Mouse (Mus musculus): ENCODE measurements at regions not wholly inside any gene's neighbourhood (a gene's known extent, or its start where the extent isn't known, plus 50 kb on each side); places are given as distances from the start of the nearest gene placed in this dataset.

DNA sequence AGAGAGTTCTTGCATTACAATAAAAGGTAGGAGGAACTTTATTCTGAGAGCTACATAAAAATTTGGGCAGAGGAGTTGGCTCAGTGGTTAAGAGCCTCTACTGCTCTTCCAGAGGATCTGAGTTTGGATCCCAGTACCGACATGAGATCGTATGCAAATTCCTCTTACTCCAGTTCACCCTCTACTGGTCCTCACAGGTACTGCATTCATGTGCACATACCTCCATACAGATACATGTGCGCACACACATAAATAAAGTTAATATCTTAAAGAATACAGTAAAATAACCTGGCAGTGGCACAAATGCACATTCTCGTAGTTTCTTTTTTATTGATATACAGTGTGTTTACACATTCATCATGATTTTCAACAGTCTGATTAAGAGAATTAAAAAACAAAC, 232.4 kb downstream of the Vps13c start:
- no peak for DNase-seq (ENCODE audit: low read depth)

DNA sequence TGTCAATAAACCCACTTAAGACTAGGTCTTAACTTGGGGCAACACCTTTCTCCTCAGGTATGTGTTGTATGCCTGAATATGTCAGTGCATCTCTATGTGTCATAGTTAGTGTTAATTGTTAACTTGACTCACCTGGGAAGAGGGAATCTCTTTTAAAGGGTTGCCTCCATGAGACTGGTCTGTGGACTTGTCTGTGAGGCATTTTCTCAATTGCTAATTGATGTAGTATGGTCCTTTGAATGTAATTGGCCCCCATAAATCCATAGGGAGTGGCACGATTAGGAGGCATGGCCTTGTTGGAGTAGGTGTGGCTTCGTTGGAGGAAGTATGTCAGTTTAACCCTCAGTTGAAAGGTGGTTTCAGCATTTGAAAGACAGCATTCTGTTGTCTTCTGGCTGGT, 237.1 kb downstream of the Vps13c start:
- DNase-seq (ENCODE audit: low read depth): no peak

DNA sequence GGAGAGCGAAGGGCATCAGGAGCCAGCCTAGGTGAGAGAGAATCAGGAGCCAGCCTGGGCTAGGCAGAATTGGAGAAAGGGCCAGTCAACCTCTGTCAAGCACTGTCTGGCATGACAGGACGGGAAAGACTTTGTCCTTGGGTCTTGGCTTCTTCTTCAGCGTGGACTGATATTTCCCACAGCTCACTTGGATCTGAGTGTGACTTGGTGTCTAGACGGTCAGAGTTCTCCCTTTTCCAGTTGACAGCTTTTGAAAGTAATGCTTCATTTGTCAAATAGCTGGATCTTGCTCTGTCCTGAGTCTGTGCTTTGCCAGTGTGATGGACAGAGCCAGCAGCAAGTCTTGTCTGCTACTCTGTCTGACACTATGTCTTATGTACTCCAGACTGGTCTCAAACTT, 243.1 kb downstream of the Vps13c start:
- DNase-seq (ENCODE audit: low read depth): no peak

DNA sequence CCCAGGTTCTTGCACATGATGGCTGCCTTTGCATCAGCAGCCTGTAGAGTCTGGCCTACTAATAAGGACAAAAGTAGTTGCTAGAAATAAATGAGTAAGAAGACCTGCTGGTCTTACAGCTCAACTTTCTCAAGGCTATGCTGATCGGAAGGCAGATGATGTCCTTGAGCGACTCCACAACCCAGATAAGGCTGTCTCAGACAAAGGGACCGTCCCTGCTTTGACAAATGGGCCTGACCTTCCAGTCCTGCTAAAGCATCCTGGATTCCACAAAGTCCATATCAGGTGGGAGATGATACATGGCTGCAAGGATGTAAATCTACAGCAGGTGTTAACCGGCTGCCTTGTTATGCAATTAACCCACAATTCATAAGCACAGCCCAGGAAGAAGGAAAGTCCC, 244.8 kb downstream of the Vps13c start:
- DNase-seq (ENCODE audit: low read depth): no peak

DNA sequence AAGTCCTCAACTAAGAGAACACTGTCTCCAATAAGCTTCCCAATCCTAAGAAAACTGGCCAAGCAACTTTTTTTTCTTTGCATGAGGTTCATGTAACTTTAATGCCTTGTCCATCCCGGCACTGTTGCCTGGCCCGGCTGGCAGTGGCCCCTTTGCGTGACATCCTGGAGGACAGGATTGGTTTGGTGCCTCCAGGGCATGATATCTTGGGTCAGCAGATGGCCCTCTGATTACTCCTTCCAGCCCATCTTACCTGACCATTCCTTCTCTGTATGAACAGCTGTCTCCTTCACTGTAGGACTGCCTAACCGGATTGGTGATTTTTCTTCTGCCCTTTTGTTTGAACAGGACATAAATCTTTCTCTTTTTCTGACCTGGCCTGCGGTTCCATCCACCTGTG, 254.4 kb downstream of the Vps13c start:
- no peak for DNase-seq (ENCODE audit: low read depth)

DNA sequence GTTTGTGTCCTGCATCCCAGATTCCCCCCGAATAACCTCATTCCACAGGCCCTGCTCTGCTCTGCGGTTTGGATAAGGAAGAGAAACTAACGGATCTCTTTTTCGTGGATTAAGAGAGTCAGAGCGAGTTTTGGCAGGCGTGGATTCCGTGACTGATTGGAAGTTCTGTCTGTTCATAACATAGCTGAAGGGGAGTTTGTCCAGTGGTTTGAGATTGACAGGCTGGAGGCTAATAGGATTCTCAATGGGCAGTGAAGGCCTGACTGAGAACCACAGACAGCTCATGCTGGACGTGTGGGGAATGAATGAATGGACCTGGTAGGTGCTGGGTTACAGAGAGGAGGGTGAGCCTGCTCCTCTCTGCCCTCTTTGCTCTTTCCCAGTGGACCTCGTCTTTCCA, 269.6 kb downstream of the Vps13c start:
- no peak for DNase-seq (ENCODE audit: low read depth)

DNA sequence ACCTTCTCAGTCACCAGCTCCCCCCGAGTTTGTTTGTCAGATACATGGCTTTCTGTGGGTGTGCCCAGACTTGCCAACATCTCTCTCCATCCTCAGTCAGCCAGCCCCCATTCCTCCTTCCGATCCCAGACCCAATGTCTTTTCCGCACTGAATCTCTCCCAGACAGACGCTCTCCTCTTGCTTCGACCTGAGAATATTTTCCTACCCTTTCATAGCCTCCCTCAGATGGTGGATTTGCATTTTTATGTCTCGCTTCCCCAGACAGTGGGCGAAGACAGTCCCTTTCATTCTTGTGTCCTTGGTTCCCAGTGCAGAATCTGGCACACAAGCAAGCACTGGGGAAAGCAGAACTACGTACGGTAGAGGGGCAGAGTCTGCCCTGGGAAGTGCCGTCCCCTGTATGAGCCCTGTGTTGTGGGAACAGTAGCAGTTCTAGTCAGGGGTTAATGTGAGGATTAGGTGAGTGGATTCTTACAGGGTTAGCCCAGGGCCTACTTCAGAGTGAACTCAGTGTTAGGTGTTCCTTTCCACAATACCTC, 275.0 kb downstream of the Vps13c start:
- DNase-seq (ENCODE audit: low read depth): no peak

DNA sequence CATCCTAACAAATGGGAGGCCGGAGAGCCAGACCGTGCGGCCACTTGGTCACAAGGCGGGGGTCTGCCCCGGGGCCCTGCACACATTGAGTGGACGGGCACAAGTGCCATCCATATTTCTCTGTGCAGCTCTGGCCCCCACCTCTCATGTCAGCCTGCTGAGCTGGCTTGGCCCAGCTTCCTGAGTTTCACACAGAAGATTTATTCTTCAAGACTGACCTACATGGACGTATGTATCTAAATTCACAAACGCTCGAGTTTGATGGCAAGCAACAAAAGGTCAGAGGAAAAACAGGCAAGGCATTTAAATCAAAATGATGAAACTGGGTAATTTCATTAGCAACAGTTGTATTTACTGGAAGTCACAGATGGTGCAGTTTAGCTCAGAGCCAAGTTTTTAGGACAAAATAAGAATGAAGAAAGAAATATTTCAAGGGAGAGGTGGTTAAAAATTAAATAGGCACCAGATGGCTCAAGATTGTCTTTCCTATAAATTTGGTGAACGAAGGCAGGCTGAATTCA, 276.1 kb downstream of the Vps13c start:
- no peak for DNase-seq (ENCODE audit: low read depth)

DNA sequence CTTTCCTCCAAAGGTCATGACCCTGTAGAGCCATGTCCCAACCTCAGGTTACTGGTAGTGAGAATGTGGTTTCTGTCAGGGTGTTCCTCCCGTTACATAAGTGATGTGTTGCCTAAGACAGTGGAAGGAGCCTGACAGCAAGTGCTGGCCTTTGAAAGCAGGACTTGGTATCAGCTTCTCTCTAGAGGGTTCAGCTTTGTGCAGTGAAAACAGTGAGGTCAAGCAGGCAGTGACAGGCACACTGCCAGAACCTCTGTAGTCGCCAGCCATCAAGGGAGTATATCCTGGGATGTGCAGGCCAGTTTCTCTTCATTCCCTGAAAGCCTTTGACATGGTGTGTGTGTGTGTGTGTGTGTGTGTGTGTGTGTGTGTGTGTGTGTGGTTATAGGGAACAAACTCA, 278.1 kb downstream of the Vps13c start:
- no peak for DNase-seq (ENCODE audit: low read depth)

DNA sequence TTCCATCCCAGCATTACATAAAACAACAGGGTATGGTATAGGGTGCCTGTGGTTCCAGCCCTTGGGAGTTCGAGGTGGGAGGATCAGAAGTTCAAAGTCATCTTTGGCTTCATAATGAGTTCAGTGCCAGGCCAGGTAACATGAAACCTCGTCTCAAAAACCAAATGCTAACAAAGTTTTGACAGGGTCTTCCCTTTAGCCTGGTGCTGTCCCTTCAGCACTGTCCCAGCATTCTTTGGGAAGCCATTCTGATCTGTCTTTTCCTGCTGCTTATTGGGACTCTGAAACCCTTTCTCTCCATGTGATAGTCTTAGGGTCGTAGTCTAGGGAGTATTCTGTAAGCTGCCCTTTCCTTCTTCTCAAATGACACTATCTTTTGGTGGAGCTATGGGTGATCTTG, 282.1 kb downstream of the Vps13c start:
- DNase-seq (ENCODE audit: low read depth): no peak

DNA sequence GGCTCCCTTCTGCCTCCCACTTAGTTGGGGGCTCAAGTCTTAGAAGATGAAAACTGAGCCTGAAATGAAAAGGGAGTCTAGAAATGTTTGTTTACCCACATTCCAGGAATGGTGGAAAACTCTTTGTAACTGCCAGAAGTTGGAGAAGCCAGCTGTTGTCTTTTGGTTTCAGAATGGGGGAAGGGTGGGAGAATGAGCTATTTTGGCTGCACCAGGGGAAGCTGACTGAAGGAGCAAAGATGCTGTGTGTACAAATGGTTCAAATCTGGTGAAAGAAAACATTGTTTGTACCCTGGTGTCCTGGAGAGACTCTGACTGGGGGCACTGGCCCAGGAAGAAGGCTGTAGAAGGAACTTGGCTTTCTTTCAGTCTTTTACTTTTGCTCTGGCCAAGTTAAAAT, 291.1 kb downstream of the Vps13c start:
- DNase-seq (ENCODE audit: low read depth): peak; percentile 8

DNA sequence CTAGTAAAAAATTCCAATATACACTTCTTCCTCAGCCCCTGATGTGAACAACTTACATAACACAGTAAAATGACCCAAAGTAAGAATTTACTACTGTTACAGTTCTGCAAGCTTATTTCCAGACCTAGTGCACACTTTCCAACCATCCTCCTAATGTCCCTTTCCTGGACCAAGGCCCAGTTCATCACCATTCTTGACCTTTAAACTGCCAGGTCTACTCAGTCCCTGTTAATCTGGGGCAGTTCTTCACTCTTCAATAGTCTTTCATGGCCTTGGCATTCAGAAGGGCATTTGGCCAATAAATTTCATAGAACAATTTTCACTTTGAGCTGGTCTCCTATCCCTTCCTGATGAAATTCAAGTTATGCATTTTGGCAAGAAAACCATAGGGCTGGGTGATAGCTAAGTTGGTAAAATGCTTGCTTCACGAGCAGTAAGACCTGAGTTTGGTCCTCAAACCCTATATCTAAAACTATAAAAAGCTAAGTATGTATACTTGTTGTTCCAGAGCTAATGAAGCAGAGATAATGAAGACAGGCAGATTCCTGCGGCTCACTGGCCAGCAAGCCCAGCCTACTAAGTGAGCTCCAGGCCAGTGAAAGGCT, 295.4 kb downstream of the Vps13c start:
- DNase-seq (ENCODE audit: low read depth): no peak

DNA sequence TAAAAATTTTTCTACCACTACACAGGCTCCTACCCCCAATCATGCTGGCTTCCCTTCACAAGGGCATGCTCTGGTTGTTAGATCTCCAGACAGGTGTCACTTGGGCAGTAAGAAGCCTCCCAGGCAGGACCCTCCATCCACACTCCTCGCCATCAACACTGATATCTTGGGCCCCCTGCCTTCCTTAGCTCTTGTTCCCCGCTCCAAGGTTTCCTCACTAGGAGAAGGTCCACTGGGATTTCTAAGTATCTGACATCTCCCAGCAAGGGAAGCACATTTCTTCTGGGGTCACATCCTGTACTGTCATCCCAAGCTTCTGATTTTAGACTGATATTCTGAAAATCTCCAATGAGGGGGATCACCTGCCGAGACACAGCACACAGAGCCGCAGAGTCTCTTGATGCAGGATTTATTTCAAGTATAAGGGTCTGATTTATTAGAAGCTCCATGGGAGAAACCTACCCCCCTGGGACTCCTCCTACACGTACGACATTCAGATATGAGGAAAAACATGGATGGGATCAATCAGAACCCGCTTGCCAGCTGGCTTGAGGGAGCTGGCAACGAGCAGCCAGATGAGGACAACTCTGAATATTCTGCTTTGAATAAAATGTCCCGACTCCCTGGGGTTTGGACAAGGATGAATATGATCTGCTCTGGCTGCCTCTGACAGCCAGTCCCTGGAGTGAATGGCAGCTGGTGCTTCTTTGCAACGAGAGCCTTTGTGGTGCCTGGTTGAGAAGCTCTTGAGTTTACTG, 322.8 kb downstream of the Vps13c start:
- DNase-seq (ENCODE audit: low read depth): no peak

DNA sequence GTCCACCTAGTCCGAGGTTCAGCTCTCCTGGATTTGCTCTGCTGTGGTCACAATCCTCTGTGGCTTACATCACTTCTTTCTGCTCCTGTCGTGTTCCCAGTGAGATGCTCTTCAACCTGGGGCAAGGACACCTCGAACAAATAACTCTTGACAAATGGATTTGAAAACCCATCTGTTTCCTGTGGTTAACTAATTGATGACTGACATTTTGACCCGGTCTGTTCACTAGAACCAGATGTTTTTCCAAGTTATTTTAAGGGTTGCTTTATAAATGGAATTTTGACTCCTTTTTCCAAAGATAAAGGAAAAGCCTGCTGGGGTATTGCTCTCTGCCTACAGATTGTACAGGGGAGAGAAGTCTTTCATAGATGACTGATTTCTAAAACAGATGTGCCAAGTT, 326.4 kb downstream of the Vps13c start:
- no peak for DNase-seq (ENCODE audit: low read depth)

DNA sequence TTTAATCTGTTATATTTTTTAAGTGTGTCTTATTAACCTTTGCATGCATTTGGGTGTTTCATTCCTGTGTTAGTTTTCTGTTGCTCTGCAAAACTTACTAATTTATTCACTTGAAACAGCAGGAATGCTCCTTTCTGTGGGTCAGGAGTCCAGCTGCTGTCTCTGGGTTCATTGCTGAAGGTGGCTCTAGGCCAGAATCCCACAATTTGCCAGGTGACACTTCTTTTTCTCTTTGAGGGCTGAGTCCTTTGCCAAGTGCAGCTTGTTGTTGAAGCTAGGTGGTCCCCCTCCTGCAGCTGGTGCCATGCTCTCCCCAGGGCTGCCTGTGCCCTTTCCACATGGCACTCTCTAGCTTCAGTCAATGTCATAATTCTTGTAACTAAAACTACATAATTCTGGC, 348.7 kb downstream of the Vps13c start:
- DNase-seq (ENCODE audit: low read depth): no peak

DNA sequence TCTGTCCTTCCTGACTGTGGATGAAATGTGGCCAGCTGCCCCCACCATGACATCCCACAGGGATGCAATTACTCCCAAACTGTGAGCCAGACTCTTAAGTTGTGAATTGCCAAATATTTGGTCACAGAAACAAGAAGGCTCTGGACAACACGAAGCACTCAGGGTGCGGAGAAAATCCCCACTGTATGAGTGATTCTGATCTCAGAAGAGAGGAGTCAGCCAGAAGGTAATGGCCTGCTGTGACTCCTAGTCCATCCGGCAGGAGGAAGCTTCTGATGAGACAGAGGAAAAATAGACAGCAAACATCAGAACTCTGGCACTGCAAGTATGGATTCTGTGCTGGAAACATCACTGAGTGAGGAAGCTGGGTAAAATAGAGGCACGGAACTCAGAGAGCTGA, 359.6 kb downstream of the Vps13c start:
- DNase-seq (ENCODE audit: low read depth): no peak

DNA sequence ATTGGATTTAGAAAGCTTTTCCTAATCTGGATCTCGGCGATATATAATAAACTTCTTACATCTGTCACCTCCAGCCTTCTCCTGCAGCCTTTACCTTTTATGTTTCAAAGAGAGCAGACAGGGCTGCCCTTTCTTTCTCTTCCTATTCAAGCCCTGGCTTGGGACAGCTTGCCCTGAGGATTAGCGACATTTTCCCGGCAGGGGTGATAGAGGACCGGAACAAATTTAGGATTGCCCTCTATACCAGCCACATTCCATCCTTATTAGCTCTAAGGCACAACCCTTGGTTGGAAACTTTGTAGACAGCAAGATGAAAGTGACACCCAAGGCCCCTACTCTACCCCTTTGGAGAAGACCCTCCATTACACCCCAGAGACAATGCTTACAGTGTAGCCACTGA, 360.8 kb downstream of the Vps13c start:
- DNase-seq (ENCODE audit: low read depth): no peak

DNA sequence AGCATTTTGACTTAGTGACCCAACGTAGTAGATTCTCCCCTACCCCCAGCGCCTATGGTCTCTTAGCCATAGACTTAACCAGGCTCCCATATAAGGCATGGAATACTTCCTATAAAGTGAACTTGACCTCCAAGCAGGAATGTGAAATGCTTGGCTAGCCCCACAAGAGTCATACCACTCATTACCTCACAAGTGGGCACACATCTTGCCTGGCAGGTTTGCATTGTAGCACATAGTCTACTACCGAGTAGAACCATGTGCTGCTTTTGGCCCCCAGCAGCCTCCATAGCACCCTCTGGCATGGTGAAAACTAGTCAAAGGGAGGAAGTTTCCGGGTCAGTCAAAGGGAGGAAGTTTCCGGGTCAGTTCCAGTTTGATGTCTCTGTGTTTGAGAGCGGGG, 385.5 kb downstream of the Vps13c start:
- no peak for DNase-seq (ENCODE audit: low read depth)

DNA sequence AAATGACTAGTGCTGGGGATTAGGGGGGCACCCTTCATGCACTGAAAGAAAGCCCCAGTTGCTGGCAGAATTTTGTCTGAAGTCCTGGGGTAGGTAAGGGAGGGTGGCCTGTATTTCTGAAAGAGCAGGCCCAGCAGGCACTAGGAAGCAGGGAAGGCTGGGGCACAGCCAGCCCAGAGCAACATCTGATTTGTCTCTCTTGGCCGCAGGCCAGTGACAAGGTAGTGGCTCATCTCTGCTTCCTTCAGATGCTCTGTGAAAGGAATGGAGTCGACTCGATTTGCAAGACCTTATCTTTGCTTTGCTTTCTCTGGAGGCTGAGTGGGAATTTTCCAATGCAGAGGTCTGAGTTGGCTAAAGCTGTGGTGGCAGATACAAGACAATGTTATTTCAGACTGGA, 390.9 kb downstream of the Vps13c start:
- no peak for DNase-seq (ENCODE audit: low read depth)

DNA sequence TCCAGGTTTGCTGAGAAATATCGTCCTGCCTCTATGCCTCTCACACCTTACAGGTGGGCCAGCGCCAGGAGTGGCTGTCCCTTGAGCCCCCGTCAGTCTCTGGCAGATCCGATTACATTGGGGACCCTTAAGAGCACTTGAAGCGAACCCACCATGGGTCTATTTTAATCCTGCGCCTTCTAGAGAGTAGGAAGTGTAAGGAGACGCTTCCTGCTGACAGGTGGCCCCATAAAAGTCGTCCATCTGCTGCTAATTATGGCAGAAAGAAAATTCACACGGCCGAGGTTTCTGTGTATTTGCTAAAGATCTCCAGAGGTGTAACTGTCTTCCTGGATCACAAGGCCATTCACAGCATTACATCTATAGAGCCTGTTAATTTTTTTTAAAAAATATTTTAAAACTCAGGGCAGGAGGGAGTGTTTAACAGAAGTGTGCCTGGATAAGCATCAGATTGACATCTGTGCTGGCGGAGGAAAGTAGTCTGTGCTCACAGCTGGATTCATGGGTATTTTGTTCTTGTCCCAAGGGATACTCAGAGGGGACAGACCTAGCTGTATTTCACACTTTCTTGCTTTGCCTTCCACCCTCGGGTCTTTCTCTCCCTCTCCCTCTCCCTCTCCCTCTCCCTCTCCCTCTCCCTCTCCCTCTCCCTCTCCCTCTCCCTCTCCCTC, 394.9 kb downstream of the Vps13c start:
- no peak for DNase-seq (ENCODE audit: low read depth)

DNA sequence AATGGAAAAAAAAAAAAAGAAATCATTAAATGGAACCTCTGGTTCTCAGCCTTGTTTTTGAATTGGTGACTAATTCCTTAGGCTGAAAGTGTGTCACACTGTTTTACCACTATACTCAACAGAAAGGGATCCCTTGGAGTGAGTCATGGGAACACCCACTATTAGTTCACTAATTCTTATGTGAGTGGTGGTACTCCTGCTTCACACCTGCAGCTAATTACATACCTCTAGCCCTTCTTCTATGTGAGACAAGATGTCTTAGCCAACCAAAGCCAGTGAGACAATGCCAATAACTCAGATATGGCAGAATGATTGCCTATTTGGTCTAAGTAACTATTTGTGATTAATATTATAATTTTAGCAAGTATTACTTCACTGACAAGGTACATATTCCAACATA, 398.9 kb downstream of the Vps13c start:
- DNase-seq (ENCODE audit: low read depth): no peak

DNA sequence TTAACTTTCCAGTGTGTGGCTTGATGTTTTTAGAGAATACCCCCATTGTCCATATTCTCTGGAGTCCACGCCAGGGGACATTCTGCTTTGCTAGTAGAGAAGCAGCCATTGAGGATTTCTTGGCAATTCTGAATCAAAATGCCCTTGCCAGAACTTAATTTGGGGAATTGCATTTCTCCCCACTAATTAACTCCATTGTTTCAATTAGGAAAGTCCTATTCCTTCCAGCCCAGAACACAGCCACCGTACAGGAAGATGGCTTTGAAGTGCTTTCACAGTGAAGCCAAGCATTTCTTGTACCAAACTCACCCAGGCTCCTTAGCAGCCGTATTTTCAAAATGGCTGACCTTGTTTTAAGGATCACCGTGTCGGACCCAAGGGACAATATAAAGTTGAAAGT, 399.4 kb downstream of the Vps13c start:
- DNase-seq (ENCODE audit: low read depth): no peak

DNA sequence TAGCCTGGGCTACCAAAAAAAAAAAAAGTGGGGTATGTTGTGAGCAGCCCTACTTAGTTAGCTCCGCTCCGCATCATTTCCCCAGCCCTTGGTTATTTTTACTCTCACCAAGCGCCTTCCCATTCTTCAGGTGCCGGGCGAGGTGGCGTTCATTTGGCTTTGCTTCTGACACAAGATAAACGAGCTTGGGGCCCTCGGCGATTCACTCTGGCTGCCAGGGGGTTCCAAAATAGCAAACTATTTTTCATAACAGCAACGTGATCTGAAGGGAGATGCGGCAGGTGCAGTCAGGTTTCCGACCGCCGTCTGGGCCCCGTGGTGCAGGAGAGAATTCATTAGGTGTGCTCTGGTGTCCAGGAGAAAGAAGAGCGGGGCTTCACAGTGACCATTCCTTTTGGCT, 403.6 kb upstream of the Rora start:
- no peak for DNase-seq (ENCODE audit: low read depth)

Data from fibroblast of lung, adult 2 months (primary cell).